Mouse (Mus musculus) gastrocnemius, postnatal 14 days (tissue): Measurements from ENCODE around the gene Taok3. TPM values are rescaled to one million over a fixed set of nuclear protein-coding genes. Genes with fewer than 3 reads are reported as not detected.

Source experiments
- DNase-seq: peaks from one replicate; pipeline ENCODE4 v3.0.0; 2021; ENCODE audit warnings: mixed read lengths
- intact Hi-C: fragments of 180-260 bp; cut with DNase I; formaldehyde crosslinking; loops from one replicate; pipeline ENCODE4 v1.15.1; 2025; ENCODE audit warnings: low total_unique reads
- total RNA-seq, 2 experiments: library from RNA; stranded (reverse); gene quantifications; 2 replicates each; pipeline ENCODE4 v1.2.3; 2021

Gene Taok3
- total RNA-seq, 2 experiments from 2014 or later = 5.6 to 6.4 TPM

DNA sequence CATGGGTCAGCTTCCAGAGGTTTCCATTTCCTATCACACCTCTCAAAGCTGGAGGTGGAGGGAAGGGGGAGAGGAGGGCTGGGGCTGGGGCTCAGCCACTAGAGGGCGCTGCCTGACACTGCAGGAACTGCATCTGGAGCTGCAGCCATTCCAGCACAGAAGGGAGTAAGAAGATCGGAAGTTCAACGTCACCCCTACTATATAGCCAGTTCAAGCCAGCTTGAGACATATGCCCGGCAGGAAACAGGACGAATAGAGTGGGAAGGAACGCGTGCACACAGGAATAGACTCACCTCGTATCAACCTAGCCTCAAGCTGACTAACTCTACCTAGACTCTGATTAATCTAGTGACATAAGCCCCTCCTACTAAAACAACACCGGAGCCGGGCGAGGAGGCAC lies 187.8 kb downstream of the Taok3 start:
- peak; percentile 78 for DNase-seq
- intact Hi-C loops = loop anchor here (5.0 kb wide), 1 partner anchor 185 kb away; no protein-coding TSS in a partner anchor

DNA sequence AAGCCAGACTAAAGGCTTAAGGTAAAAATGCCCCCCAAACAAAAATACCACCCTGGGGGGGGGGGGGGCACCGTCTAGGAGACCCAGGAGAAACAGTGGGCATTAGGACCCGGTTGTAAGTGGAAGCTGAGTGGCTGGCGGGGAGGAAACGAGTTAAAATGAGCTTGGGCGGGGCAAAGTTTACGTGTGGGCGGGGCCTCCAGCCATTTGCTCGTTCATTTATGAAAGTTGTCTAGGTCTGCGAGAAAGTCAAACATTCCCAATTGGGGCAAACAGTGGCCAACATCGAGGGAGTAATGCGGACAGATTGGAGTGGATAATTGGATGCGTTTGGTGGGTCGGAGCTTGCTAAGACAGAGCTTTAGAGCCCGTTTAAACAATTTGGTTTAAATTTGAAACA lies 193.5 kb downstream of the Taok3 start:
- peak; percentile 51 for DNase-seq
- intact Hi-C loops = no loop called here

DNA sequence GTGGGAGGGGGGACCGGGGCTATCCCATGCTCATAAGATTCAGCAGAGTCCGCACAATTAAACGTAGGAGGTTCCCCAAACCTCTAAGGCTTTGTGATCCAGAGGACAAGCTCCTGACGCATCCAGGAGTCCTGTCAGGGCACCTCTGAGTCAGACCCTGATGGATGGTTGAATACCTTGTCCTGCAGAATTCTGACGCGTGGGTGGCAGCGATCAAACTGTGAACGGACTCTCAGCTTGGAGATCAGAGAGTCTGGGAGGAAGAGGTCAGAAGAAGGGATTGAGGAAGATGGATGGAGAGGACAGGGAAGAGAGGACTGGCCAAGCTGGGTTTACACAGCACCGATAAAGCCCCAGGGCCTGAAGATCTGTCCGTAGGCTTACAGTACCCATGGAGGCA lies 194.0 kb downstream of the Taok3 start:
- intact Hi-C loops = no loop called here
- no peak for DNase-seq

DNA sequence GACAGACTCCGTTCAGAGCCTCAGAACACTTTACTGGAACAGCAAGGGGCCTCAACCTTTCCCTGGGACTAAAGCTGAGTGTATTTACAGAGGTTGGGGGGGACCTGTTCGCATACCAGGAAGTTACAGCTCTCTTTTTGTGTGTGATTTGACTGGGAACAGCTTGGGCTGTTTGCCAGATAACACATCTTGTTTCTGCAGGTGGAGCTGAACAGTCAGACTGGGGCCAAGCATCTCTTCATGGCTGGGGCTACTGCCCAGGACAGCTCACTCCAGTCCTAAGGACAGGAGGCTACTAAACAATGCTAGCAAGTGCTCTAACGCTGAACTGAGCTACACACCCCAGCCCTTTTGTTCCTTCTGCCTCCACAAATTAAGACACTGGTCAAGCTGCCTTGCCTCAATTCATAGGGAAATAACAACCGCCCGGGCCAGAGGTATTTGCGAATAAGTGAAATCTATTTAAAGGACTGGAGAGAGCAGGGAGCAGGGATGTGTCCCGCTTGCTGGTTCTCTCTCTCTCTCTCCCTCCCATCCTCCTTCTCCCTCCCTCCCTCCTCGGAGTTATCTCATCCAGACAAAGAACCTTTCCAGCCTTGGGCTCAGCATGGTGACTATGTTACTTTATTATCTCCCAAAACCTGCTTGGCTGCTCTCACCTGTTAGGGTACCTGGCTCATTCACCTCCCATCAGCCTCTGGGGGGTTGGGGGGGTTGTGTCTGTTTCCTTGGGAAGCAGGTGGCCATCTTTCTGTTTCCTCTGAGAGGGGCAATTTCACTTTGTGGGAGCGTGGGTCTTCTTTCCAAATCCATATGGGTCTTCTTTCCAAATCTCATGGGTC lies 194.9 kb downstream of the Taok3 start:
- intact Hi-C loops = no loop called here

DNA sequence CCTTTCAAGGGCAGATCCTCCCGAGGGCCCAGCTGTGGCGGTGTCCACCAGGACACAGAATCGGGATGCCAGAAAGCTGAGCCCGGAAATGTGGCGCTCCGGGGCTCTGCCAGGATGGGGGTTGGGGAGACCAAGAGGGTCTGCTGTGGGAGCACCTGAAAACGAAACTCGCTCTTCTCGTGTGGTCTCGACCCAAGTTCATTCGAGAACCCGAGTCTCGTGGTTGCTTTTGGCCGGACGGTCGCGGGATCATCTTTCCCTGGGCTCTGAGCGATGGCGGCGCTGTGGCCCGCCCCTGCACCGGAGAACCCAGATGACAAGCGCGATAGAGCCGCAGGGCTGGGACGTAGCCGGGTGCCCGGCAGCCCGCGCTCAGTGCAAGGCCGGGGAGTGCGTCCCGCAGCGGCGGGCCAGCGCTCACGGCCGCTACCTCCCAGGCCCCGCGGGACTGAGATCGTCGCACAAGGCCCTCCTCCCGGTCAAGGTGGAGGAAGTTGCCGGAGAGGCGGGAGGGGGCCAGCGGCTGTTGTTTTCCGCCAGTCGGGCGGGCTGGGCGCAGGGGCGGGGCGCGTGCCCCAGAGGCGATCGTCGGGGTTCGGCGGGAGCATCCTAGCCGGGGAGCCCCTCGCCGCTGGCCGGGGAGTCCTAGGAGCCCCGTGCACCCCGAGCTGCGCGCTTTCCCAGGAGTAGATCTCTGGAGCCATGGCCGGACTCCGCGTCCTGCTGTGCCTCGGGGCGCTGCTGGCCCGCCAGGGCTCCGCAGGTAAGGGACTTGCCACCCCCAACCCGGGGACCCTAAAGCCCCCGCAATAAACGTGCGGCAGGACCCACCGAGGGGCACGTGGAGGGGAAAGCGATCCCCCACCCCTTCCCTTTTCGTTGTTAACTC lies 199.1 kb downstream of the Taok3 start, which contains the start of gene Vsig10:
Gene Vsig10, plus strand, starts transcription at position 343 of the 889 bp plus-strand sequence.
- intact Hi-C loops = no loop called here
- DNase-seq = peak; percentile 80

More for the DNA sequence above, 194.9 kb downstream of the Taok3 start:
- no peak for DNase-seq

- DNase-seq = no peak
- intact Hi-C loops = no loop called here
These were observed 203.8 kb downstream of the Taok3 start for GRCm38 (mm10) chr5:117323751-117324150.

Other genes with a start within 250 kb of the Taok3 start
- 10 to 100 TPM; 40.5 to 44.4 TPM for gene Suds3, start 4.0 kb upstream of the Taok3 start, total RNA-seq
- gene Pebp1, start 167.5 kb downstream of the Taok3 start, total RNA-seq = 100 to 1,000 TPM; 293 to 295 TPM
- 1 to 10 TPM; 6.0 to 8.8 TPM for gene Vsig10, start 199.0 kb downstream of the Taok3 start, total RNA-seq
- gene Wsb2, start 237.2 kb downstream of the Taok3 start, total RNA-seq = 10 to 100 TPM; 70.6 to 76.4 TPM